Mouse (Mus musculus) lung, postnatal 0 days (tissue): ENCODE data around the gene 4933430I17Rik.

ENCODE experiments used
- CTCF ChIP-seq: IDR thresholded peaks from 2 replicates; pipeline ENCODE4 v1.5.1; 2016; ENCODE audit warnings: antibody characterized with exemption, mild to moderate bottlenecking
- EP300 ChIP-seq: IDR thresholded peaks from 2 replicates; pipeline ENCODE4 v1.6.1; 2016; ENCODE audit warnings: antibody characterized with exemption, mild to moderate bottlenecking, control low read depth

- TF ChIP-seq EP300 (no peak), CTCF (no peak)
These were observed 8.6 kb upstream of the 4933430I17Rik start for GRCm38 (mm10) chr4:62516579-62516978.
